Mouse (Mus musculus) liver, embryonic 11.5 days (tissue): ENCODE data around the gene Pim3. TPM values are rescaled to one million over a fixed set of nuclear protein-coding genes. Genes with fewer than 3 reads are reported as not detected.

Source experiments
- ATAC-seq: fragments of 200-750 bp; cut with Nextera tagmentation; replicated peaks from 2 replicates; pipeline ENCODE4 v1.8.0; 2017; ENCODE audit warnings: moderate number of reproducible peaks, mild to moderate bottlenecking, moderate TSS enrichment, moderate library complexity; ENCODE audit not compliant: low FRiP score
- DNase-seq: peaks from one replicate; pipeline ENCODE4 v3.0.0-alpha.2; 2017; ENCODE audit warnings: low spot score
- H3K27ac ChIP-seq: fragments of 300-500 bp; sonication (generic); 2 replicates; pipeline ENCODE4 v1.5.1; 2014; ENCODE audit warnings: mild to moderate bottlenecking, low read depth, low read length, control low read depth
- H3K27me3 ChIP-seq: fragments of 300-500 bp; sonication (generic); replicated peaks from 2 replicates; pipeline ENCODE4 v1.6.1; 2014; ENCODE audit warnings: low read length, mixed read lengths; ENCODE audit not compliant: control insufficient read depth, insufficient read depth
- H3K36me3 ChIP-seq: fragments of 300-500 bp; sonication (generic); 2 replicates; pipeline ENCODE4 v1.6.1; 2014; ENCODE audit warnings: mild to moderate bottlenecking, low read length, moderate library complexity, mixed read lengths; ENCODE audit not compliant: control insufficient read depth, insufficient read depth
- H3K4me1 ChIP-seq: fragments of 300-500 bp; sonication (generic); replicated peaks from 2 replicates; pipeline ENCODE4 v1.6.1; 2014; ENCODE audit warnings: low read length, mixed read lengths; ENCODE audit not compliant: control insufficient read depth, insufficient read depth
- H3K4me2 ChIP-seq: fragments of 300-500 bp; sonication (generic); 2 replicates; pipeline ENCODE4 v1.6.1; 2014; ENCODE audit warnings: mild to moderate bottlenecking, control low read depth, moderate library complexity
- H3K4me3 ChIP-seq: fragments of 300-500 bp; sonication (generic); 2 replicates; pipeline ENCODE4 v1.5.1; 2014; ENCODE audit warnings: low read depth, low read length, control low read depth
- H3K9ac ChIP-seq: fragments of 300-500 bp; sonication (generic); 2 replicates; pipeline ENCODE4 v1.6.1; 2014; ENCODE audit warnings: low read depth, low read length, control low read depth
- H3K9me3 ChIP-seq: fragments of 300-500 bp; sonication (generic); 2 replicates; pipeline ENCODE4 v1.6.1; 2016; ENCODE audit warnings: low read length, inconsistent platforms, mixed read lengths; ENCODE audit not compliant: control insufficient read depth
- WGBS: fragments of 180-500 bp; shearing (Covaris S2); extraction: QIAGEN DNeasy Blood & Tissue Kit; methylation state at CpG from one replicate; pipeline ENCODE4 v1.1.7; 2014; 5-methylcytosine and 5-hydroxymethylcytosine counted together
- polyA plus RNA-seq: library from polyadenylated mRNA; unstranded; fragments of >200 nt; fragmentation: Nextera tagmentation; extraction: Ambion mirVana; gene quantifications from 2 replicates; pipeline ENCODE4 v1.2.1, GENCODE M21; 2014

Gene Pim3
- polyA plus RNA-seq, 1 experiment from 2014 or later: 35.9 TPM

DNA sequence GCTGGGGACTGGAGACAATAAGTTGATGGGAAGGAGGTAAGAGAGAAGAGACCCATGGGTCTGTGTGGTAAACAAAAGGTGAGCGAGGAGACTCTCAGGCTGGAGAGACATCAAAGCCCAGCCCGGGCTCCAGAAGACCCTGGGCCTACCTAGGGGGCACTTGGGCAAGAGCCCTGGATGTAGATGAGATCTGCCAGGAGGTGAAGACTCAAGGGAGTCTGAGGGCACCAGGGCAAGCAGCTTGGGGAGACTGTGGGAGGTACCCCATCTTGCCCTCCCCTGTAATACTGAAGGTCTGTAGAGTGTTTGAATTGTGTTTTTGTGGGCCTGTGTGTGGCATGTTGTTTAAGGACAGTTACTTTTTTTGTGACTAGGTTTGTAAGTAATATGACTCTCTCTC lies 3.3 kb upstream of the Pim3 start:
- Histone ChIP-seq H3K27me3 (no peaks in the 10 kb centered on the region), H3K4me1 (peaks cover 11% of the 10 kb centered on the region; the same call in 1 of the 2 replicates), H3K9ac (no peak overlapping the region), H3K9me3 (no peaks in the 10 kb centered on the region), H3K27ac (no peak overlapping the region), H3K36me3 (no peaks in the 10 kb centered on the region), H3K4me2 (no peak overlapping the region), H3K4me3 (no peak overlapping the region)
- ATAC-seq (no peak), DNase-seq (no peak)
- WGBS: 81% methylated on average over 2 of the region's 2 CpGs

DNA sequence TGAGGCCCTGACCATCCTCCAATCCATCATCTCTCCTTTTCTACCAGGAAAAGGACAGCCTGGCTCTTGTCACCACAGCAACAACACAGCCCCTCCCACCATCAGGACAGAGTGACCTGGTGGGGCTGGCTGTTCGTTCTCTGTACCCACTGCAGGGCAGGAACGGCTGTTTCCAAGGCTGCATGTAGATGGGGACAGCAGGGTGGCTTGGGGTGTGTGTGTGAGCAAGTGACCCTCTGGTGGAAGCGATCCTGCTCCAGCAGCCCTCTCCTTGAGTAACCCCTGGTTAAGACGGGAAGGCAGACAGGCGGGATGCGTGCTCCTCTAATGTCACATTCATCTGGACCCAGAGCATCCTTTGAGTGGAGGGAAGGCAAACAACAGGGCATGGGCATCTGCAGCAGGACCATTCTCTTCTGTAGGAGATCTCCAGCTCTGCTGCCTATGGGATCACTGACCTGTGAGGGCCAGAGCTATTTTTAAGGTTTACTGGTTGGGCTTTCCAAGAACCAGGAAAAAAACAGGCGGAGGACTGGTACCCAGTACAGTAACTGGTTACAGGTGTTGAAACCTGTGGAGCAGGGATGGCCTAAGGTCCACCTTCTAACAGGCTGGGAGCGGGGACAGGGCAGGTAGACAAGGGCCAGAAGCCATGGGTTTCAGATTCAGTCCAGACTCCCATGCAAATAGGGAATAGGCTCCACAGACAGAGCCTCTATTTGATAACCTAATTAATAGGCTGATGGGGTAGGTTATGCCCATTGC lies 2.6 kb upstream of the Pim3 start:
- WGBS: 71% methylated on average over 8 of the region's 8 CpGs
- ATAC-seq (no peak), DNase-seq (no peak)

DNA sequence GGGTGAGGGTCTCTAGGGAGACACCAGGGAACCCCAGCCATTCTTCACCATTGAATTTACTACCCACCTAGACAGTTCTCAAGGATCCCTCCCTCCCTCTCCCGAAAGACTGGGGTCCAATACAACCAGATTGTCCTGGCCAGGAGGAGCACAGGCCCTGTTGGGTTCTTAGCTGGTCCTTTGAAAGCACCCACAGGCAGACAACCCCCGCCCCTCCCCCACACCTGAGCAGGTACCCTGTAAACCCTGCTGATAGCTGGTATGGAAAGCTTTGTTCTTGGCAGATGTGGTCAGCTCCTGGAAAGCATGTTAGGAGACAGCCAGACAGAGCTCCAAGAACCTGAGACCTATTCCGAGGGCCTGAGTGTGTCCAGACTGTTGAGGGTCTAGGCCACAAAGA lies 1.2 kb upstream of the Pim3 start:
- no peak overlapping the region for H3K9ac ChIP-seq
- no peaks in the 10 kb centered on the region for H3K9me3 ChIP-seq
- WGBS: 84% methylated on average over 3 of the region's 3 CpGs
- H3K27me3 ChIP-seq: no peaks in the 10 kb centered on the region
- ATAC-seq (no peak), DNase-seq (no peak)
- H3K4me3 ChIP-seq: no peak overlapping the region
- peaks cover 9% of the 10 kb centered on the region; the same call in 1 of the 2 replicates for H3K36me3 ChIP-seq
- no peak overlapping the region for H3K27ac ChIP-seq
- H3K4me2 ChIP-seq: no peak overlapping the region
- peaks cover 27% of the 10 kb centered on the region for H3K4me1 ChIP-seq

More for the DNA sequence above, 2.6 kb upstream of the Pim3 start:
- H3K27ac ChIP-seq: no peak overlapping the region
- no peak overlapping the region for H3K4me2 ChIP-seq
- H3K36me3 ChIP-seq: no peaks in the 10 kb centered on the region
- H3K27me3 ChIP-seq: no peaks in the 10 kb centered on the region
- peaks cover 15% of the 10 kb centered on the region for H3K4me1 ChIP-seq
- H3K9ac ChIP-seq: no peak overlapping the region
- H3K9me3 ChIP-seq: no peaks in the 10 kb centered on the region
- H3K4me3 ChIP-seq: no peak overlapping the region

DNA sequence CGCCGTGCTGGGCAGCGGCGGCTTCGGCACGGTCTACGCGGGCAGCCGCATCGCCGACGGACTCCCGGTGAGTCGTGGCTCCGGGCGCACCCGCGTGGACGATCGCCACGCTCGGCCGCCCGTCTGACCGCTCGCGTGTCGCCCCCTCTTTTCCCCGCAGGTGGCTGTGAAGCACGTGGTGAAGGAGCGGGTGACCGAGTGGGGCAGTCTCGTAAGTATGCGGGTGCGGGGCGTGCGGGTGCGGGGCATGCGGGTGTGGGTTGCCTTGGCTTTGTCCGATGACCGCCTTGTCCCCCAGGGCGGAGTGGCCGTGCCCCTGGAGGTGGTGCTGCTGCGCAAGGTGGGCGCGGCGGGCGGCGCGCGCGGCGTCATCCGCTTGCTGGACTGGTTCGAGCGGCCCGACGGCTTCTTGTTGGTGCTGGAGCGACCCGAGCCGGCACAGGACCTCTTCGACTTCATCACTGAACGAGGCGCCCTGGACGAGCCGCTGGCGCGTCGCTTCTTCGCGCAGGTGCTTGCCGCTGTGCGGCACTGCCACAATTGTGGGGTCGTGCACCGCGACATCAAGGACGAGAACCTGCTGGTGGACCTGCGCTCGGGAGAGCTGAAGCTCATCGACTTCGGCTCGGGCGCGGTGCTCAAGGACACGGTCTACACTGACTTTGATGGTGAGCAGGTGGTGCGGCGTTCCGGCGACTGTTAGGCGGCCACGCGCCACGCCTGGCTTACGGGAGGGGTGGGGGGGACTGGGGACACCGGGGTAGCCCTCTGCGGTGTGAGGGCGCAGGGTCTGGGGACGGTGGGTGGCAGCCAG lies 1.1 kb downstream of the Pim3 start:
- H3K27ac ChIP-seq: peak overlapping the region; percentile 89
- ATAC-seq (0 out of 2 replicates have a peak, but pooled peaks have one; percentile 1), DNase-seq (peak; percentile 66)
- peaks cover 13% of the 10 kb centered on the region; the same call in 1 of the 2 replicates for H3K36me3 ChIP-seq
- H3K4me2 ChIP-seq: peak overlapping the region; percentile 96
- peak overlapping the region; percentile 90 for H3K4me3 ChIP-seq
- under 1% methylated on average over 97 of the region's 98 CpGs for WGBS
- H3K9me3 ChIP-seq: no peaks in the 10 kb centered on the region
- peaks cover 47% of the 10 kb centered on the region for H3K4me1 ChIP-seq
- H3K27me3 ChIP-seq: no peaks in the 10 kb centered on the region
- H3K9ac ChIP-seq: peak overlapping the region; percentile 88

DNA sequence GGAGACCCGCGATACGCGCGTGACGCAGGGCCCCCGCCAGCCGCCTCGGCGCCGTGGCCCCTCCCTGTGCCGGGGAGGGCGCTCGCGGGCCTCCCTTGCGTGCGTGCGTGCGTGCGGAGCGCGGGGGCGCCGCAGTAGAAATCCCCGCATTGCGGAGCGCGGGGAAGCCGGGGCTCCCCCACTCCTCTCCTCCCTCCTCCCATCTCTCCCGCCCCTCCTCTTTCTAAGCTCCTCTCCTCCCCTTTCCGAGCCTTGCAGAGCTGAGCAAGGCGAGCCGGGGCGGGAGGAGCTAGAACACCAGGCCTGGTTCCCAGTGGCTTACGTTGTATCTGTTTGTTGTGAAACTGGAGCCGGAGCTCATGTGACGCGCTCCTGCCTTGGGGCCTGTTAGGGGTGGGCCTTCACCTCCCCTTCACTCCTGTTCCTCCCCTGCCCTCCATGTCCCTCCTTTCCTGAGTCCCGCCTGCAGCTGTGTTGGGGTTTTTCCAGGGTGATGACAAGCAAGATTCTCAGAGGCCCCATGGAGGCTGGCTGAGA lies 1.8 kb downstream of the Pim3 start:
- peak overlapping the region; percentile 89 for H3K27ac ChIP-seq
- under 1% methylated on average over 29 of the region's 39 CpGs for WGBS

DNA sequence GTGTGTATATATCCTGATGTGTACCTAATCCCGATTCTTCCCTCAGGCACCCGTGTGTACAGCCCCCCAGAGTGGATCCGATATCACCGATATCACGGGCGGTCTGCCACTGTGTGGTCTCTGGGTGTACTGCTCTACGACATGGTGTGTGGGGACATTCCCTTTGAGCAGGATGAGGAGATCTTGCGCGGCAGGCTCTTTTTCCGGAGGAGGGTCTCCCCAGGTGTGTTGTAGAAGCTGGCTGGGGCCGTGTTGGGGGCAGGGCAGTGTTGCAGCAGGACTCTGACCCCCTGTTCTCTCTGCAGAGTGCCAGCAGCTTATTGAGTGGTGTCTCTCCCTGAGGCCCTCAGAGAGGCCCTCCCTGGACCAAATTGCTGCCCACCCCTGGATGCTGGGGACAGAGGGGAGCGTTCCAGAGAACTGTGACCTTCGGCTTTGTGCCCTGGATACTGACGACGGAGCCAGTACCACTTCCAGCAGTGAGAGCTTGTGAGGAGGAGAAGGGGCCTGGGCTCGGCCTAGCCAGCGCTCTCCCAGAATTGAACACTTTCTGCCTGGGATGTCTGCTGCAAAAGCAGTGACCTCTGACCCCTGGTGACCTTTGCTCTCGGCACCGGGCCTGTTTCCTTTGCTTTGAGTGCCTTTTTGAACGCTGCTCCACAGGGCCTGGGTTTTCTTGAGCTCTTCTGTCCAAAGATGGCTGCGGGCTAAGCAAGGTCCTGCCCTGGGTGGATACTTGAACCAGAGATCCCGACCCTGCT lies 2.5 kb downstream of the Pim3 start:
- peak overlapping the region; percentile 90 for H3K4me3 ChIP-seq
- ATAC-seq (peak; percentile 1; the same call in 1 of the 2 replicates), DNase-seq (peak; percentile 49)
- H3K27me3 ChIP-seq: no peaks in the 10 kb centered on the region
- H3K9ac ChIP-seq: peak overlapping the region; percentile 88
- peaks cover 13% of the 10 kb centered on the region; the same call in 1 of the 2 replicates for H3K36me3 ChIP-seq
- H3K4me2 ChIP-seq: peak overlapping the region; percentile 96
- H3K4me1 ChIP-seq: peaks cover 48% of the 10 kb centered on the region
- H3K27ac ChIP-seq: 0 out of 2 replicates have a peak overlapping the region, but pooled peaks have one; percentile 2
- H3K9me3 ChIP-seq: no peaks in the 10 kb centered on the region
- WGBS: 62% methylated on average over 22 of the region's 22 CpGs

More for the DNA sequence above, 1.8 kb downstream of the Pim3 start:
- H3K9me3 ChIP-seq: no peaks in the 10 kb centered on the region
- H3K4me1 ChIP-seq: peaks cover 48% of the 10 kb centered on the region
- H3K9ac ChIP-seq: peak overlapping the region; percentile 88
- no peaks in the 10 kb centered on the region for H3K27me3 ChIP-seq
- peak overlapping the region; percentile 90 for H3K4me3 ChIP-seq
- H3K4me2 ChIP-seq: peak overlapping the region; percentile 96
- ATAC-seq (peak; percentile 51), DNase-seq (peak; percentile 77)
- peaks cover 13% of the 10 kb centered on the region; the same call in 1 of the 2 replicates for H3K36me3 ChIP-seq

DNA sequence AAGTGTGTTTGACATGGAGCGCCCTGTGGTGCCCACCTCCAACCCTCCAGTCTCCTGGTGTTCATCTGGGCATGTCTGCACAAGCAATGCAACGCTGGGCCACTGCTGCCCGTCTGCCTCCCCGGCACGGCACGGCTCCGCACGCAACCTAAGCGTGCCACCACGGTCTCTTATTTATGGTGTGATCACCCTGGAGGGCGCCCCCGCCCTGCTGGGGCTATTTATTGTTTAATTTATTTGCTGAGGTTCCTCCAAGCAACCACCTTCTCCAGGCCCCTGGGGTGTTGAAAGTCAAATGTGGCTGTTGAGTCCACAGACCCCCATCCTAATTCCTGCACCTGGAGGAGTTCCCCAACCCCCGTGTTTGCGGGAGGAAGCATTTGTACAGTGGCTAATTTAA lies 3.1 kb downstream of the Pim3 start:
- Histone ChIP-seq H3K4me1 (peaks cover 48% of the 10 kb centered on the region), H3K36me3 (peaks cover 13% of the 10 kb centered on the region; the same call in 1 of the 2 replicates), H3K9ac (no peak overlapping the region), H3K4me3 (peak overlapping the region; percentile 90), H3K27me3 (no peaks in the 10 kb centered on the region), H3K27ac (0 out of 2 replicates have a peak overlapping the region, but pooled peaks have one; percentile 2), H3K9me3 (no peaks in the 10 kb centered on the region), H3K4me2 (peak overlapping the region; percentile 96)
- 87% methylated on average over 14 of the region's 14 CpGs for WGBS
- DNase-seq: no peak
- ATAC-seq: no peak
